Mouse (Mus musculus) MEL (cell line): Measurements from ENCODE around the gene Vmn1r198. TPM values are rescaled to one million over a fixed set of nuclear protein-coding genes. Genes with fewer than 3 reads are reported as not detected.
"Not testable (repeated sequence)": the region's sequence is repeated elsewhere in the genome, so short reads cannot be mapped to it uniquely, and the experiment has no call there.

Experiments used
- DNase-seq: peaks from one replicate; pipeline ENCODE4 v3.0.0; 2011; ENCODE audit warnings: low read depth, low spot score
- H3K27ac ChIP-seq: 2 replicates; pipeline ENCODE4 v1.5.1; 2012; ENCODE audit warnings: low read depth, mild to moderate bottlenecking, control low read depth, low read length, moderate library complexity; ENCODE audit not compliant: control insufficient read depth
- H3K27me3 ChIP-seq, 2 experiments: fragments of 150-350 bp in 1 of 2; sonication (generic) in 1 of 2; 2 replicates each; pipeline ENCODE4 v1.6.1; 2012; ENCODE audit warnings: low read length in 2 of 2, mild to moderate bottlenecking in 2 of 2, improper control_type of control experiment in 1 of 2, moderate library complexity in 1 of 2; ENCODE audit not compliant: insufficient read depth in 2 of 2, control insufficient read depth in 1 of 2
- H3K36me3 ChIP-seq, 2 experiments: 2 replicates each; pipeline ENCODE4 v1.6.1; 2012 to 2014; ENCODE audit warnings: low read length in 2 of 2, improper control_type of control experiment in 1 of 2, inconsistent platforms in 1 of 2, mild to moderate bottlenecking in 1 of 2; ENCODE audit not compliant: insufficient read depth in 2 of 2, control insufficient read depth in 1 of 2
- H3K4me1 ChIP-seq, 2 experiments: fragments of 150-350 bp in 1 of 2; sonication (generic) in 1 of 2; 2 replicates each; pipeline ENCODE4 v1.6.1; 2012; ENCODE audit warnings: low read length in 2 of 2, improper control_type of control experiment in 1 of 2, mild to moderate bottlenecking in 1 of 2; ENCODE audit not compliant: insufficient read depth in 2 of 2, control insufficient read depth in 1 of 2
- H3K4me3 ChIP-seq, 2 experiments: fragments of 150-350 bp in 1 of 2; sonication (generic) in 1 of 2; 2 replicates each; pipeline ENCODE4 v1.5.1; 2012; ENCODE audit warnings: low read depth in 2 of 2, low read length in 2 of 2, mild to moderate bottlenecking in 2 of 2, moderate library complexity in 2 of 2, control low read depth in 1 of 2, improper control_type of control experiment in 1 of 2; ENCODE audit not compliant: control insufficient read depth in 1 of 2, insufficient read depth in 1 of 2
- H3K79me2 ChIP-seq: 2 replicates; pipeline ENCODE4 v1.6.1; 2012; ENCODE audit warnings: mild to moderate bottlenecking, low read length, moderate library complexity; ENCODE audit not compliant: control insufficient read depth, poor library complexity, insufficient read depth
- H3K9ac ChIP-seq: 2 replicates; pipeline ENCODE4 v1.6.1; 2012; ENCODE audit warnings: low read depth, mild to moderate bottlenecking, control low read depth, low read length, moderate library complexity; ENCODE audit not compliant: control insufficient read depth, poor library complexity, severe bottlenecking
- H3K9me3 ChIP-seq: fragments of 150-350 bp; sonication (generic); replicated peaks from 2 replicates; pipeline ENCODE4 v1.6.1; 2012; ENCODE audit warnings: mild to moderate bottlenecking, low read length, improper control_type of control experiment, moderate library complexity; ENCODE audit not compliant: insufficient read depth
- CHD1 ChIP-seq: IDR thresholded peaks from 2 replicates; pipeline ENCODE4 v1.6.1; 2012; ENCODE audit warnings: low read depth, mild to moderate bottlenecking, inconsistent platforms, low read length, improper control_type of control experiment
- E2F4 ChIP-seq: IDR thresholded peaks from 2 replicates; pipeline ENCODE4 v1.6.1; 2011; ENCODE audit warnings: low read depth, low read length, improper control_type of control experiment, borderline replicate concordance
- EP300 ChIP-seq, 2 experiments: IDR thresholded peaks; 2 replicates each; pipeline ENCODE4 v1.6.1; 2011; ENCODE audit warnings: improper control_type of control experiment in 2 of 2, low read length in 2 of 2, low read depth in 1 of 2, mild to moderate bottlenecking in 1 of 2
- ETS1 ChIP-seq: IDR thresholded peaks from 2 replicates; pipeline ENCODE4 v1.6.1; 2012; ENCODE audit warnings: low read depth, mild to moderate bottlenecking, inconsistent platforms, low read length, improper control_type of control experiment, moderate library complexity
- GATA1 ChIP-seq: IDR thresholded peaks from 2 replicates; pipeline ENCODE4 v1.6.1; 2011; ENCODE audit warnings: low read depth, low read length, improper control_type of control experiment
- HCFC1 ChIP-seq: IDR thresholded peaks from 2 replicates; pipeline ENCODE4 v1.6.1; 2012; ENCODE audit warnings: low read depth, mild to moderate bottlenecking, inconsistent platforms, low read length, improper control_type of control experiment, moderate library complexity
- MAFK ChIP-seq: IDR thresholded peaks from 2 replicates; pipeline ENCODE4 v1.6.1; 2011; ENCODE audit warnings: low read depth, mild to moderate bottlenecking, low read length, improper control_type of control experiment, borderline replicate concordance
- MAX ChIP-seq: IDR thresholded peaks from 2 replicates; pipeline ENCODE4 v1.6.1; 2011; ENCODE audit warnings: low read length, improper control_type of control experiment
- MAZ ChIP-seq: IDR thresholded peaks from 2 replicates; pipeline ENCODE4 v1.6.1; 2012; ENCODE audit warnings: low read depth, mild to moderate bottlenecking, inconsistent platforms, low read length, improper control_type of control experiment
- MYB ChIP-seq: IDR thresholded peaks from 2 replicates; pipeline ENCODE4 v1.6.1; 2011; ENCODE audit warnings: mild to moderate bottlenecking, low read depth, low read length, improper control_type of control experiment
- NELFE ChIP-seq: IDR thresholded peaks from 2 replicates; pipeline ENCODE4 v1.6.1; 2011; ENCODE audit warnings: low read depth, low read length, improper control_type of control experiment
- POLR2A ChIP-seq, 2 experiments: IDR thresholded peaks; 2 replicates each; pipeline ENCODE4 v1.6.1; 2011 to 2012; ENCODE audit warnings: low read length in 2 of 2, mild to moderate bottlenecking in 2 of 2, control low read depth in 1 of 2, improper control_type of control experiment in 1 of 2, low read depth in 1 of 2, moderate library complexity in 1 of 2; ENCODE audit not compliant: control insufficient read depth in 1 of 2, insufficient read depth in 1 of 2, poor library complexity in 1 of 2
- POLR2AphosphoS2 ChIP-seq: IDR thresholded peaks from 2 replicates; pipeline ENCODE4 v1.6.1; 2011; ENCODE audit warnings: low read length, improper control_type of control experiment
- RAD21 ChIP-seq: IDR thresholded peaks from 2 replicates; pipeline ENCODE4 v1.6.1; 2011; ENCODE audit warnings: mild to moderate bottlenecking, low read depth, low read length, improper control_type of control experiment
- RCOR1 ChIP-seq: IDR thresholded peaks from 2 replicates; pipeline ENCODE4 v1.6.1; 2012; ENCODE audit warnings: low read depth, mild to moderate bottlenecking, inconsistent platforms, low read length, improper control_type of control experiment
- SMC3 ChIP-seq: IDR thresholded peaks from 2 replicates; pipeline ENCODE4 v1.6.1; 2011; ENCODE audit warnings: low read depth, low read length, improper control_type of control experiment
- TBP ChIP-seq: IDR thresholded peaks from 2 replicates; pipeline ENCODE4 v1.8.0; 2011; ENCODE audit warnings: low read depth, low read length, improper control_type of control experiment
- USF2 ChIP-seq, 2 experiments: IDR thresholded peaks; 2 replicates each; pipeline ENCODE4 v1.6.1; 2011 to 2012; ENCODE audit warnings: improper control_type of control experiment in 2 of 2, low read length in 2 of 2, borderline replicate concordance in 1 of 2, inconsistent platforms in 1 of 2, low read depth in 1 of 2, mild to moderate bottlenecking in 1 of 2; ENCODE audit not compliant: insufficient read depth in 1 of 2
- ZC3H11A ChIP-seq: IDR thresholded peaks from 2 replicates; pipeline ENCODE4 v1.6.1; 2012; ENCODE audit warnings: low read depth, mild to moderate bottlenecking, inconsistent platforms, low read length, improper control_type of control experiment
- polyA plus RNA-seq, 2 experiments: library from polyadenylated mRNA; stranded (reverse) in 1 of 2; unstranded in 1 of 2; fragments of >175 nt in 1 of 2; fragments of >200 nt in 1 of 2; gene quantifications; 2 replicates each; pipeline versions ENCODE4 v1.2.1 to v1.2.4; 2012; ENCODE audit warnings: low replicate concordance in 2 of 2, low read depth in 1 of 2; ENCODE audit not compliant: insufficient read length in 2 of 2, insufficient read depth in 1 of 2, missing spikeins in 1 of 2
- total RNA-seq: library from RNA; depleted of rRNA; stranded (reverse); fragments of 300-350 nt; gene quantifications from 2 replicates; pipeline ENCODE4 v1.2.3, GENCODE M21; 2012; rRNA removed

The Vmn1r198 gene
- total RNA-seq (not detected in 2 replicates), polyA plus RNA-seq (not detected)

GRCm38 (mm10) chr13:22350064-22350463, at the start of gene Vmn1r198:
Vmn1r198 (plus strand) TSS chr13:22350364.
- no peak within 1 kb of the TSS for H3K4me3 ChIP-seq
- DNase-seq, result no peak
- no peak within 1 kb of the TSS for H3K9ac ChIP-seq
- no peaks in the 10 kb centered on the region for H3K4me1 ChIP-seq
- H3K9me3 ChIP-seq, result no peaks in the 10 kb centered on the region
- TF ChIP-seq NELFE (no peak), POLR2AphosphoS2 (no peak), MAZ (no peak), RAD21 (no peak), ETS1 (no peak), ZC3H11A (no peak), TBP (no peak), CHD1 (no peak), MYB (no peak), MAFK (no peak), EP300 (IDR thresholded peaks at IDR 0.05; ENCODE audit: low read depth in 1 of 2, low read length in 2 of 2) (no peak), E2F4 (no peak), USF2 (IDR thresholded peaks at IDR 0.05; ENCODE audit: borderline replicate concordance in 1 of 2, insufficient read depth in 1 of 2, low read depth in 1 of 2, low read length in 2 of 2) (no peak)
- H3K79me2 ChIP-seq, result no peaks in the 10 kb centered on the region
- H3K27me3 ChIP-seq, result no peaks in the 10 kb centered on the region
- H3K27ac ChIP-seq, result no peak within 1 kb of the TSS
- H3K36me3 ChIP-seq, result no peaks in the 10 kb centered on the region

- not testable (repeated sequence) for DNase-seq, H3K9ac ChIP-seq, H3K9me3 ChIP-seq, H3K27me3 ChIP-seq, H3K36me3 ChIP-seq, H3K4me1 ChIP-seq, H3K4me3 ChIP-seq, H3K27ac ChIP-seq, H3K79me2 ChIP-seq
These were observed 42.1 kb upstream of the Vmn1r198 start for GRCm38 (mm10) chr13:22308075-22308474.

- Histone ChIP-seq H3K79me2 (no peaks in the 10 kb centered on the region), H3K9ac (no peak overlapping the region), H3K27ac (no peak overlapping the region), H3K9me3 (no peaks in the 10 kb centered on the region), H3K36me3 (no peaks in the 10 kb centered on the region), H3K4me3 (no peak overlapping the region), H3K27me3 (no peaks in the 10 kb centered on the region), H3K4me1 (no peaks in the 10 kb centered on the region)
- TF ChIP-seq RAD21 (no peak), SMC3 (no peak), RCOR1 (no peak), POLR2A (IDR thresholded peaks at IDR 0.05; ENCODE audit: control insufficient read depth in 1 of 2, insufficient read depth in 1 of 2, low read depth in 1 of 2, low read length in 2 of 2, poor library complexity in 1 of 2) (no peak), EP300 (IDR thresholded peaks at IDR 0.05; ENCODE audit: low read depth in 1 of 2, low read length in 2 of 2) (no peak), HCFC1 (no peak), MAX (no peak), NELFE (no peak), GATA1 (no peak)
- no peak for DNase-seq
These were observed 34.8 kb upstream of the Vmn1r198 start for GRCm38 (mm10) chr13:22315361-22315760.
